Mouse (Mus musculus): ENCODE results near the gene Nemp1.

GRCm38 (mm10) chr10:127663590-127663989, 3.1 kb upstream of the Nemp1 start:
- TF ChIP-seq CTCF (IDR thresholded peaks at IDR 0.05; ENCODE audit: borderline replicate concordance, insufficient read depth, low read depth, low read length) (no peak), POLR2A (IDR thresholded peaks at IDR 0.05; ENCODE audit: borderline replicate concordance, insufficient read depth, low read length) (0 out of 2 replicates have a peak, but pooled peaks have one; percentile 7)
